Mouse (Mus musculus): ENCODE measurements at regions not wholly inside any gene's neighbourhood (a gene's known extent, or its start where the extent isn't known, plus 50 kb on each side); places are given as distances from the start of the nearest gene placed in this dataset.
A peak's percentile ranks its signal among the peaks of the same experiment; 100 is the strongest.

GRCm38 (mm10) chr11:19659511-19659910, 264.7 kb upstream of the Spred2 start:
- no peak for DNase-seq (ENCODE audit: low read depth, low spot score)

GRCm38 (mm10) chr11:19666732-19667131, 257.4 kb upstream of the Spred2 start:
- no peak for DNase-seq (ENCODE audit: low read depth, low spot score)

- DNase-seq (ENCODE audit: low read depth, low spot score), result no peak
These were observed 253.2 kb upstream of the Spred2 start for GRCm38 (mm10) chr11:19670853-19671530.

- DNase-seq (ENCODE audit: low read depth, low spot score), result no peak
These were observed 251.2 kb upstream of the Spred2 start for GRCm38 (mm10) chr11:19673012-19673411.

- no peak for DNase-seq (ENCODE audit: low read depth, low spot score)
These were observed 247.7 kb upstream of the Spred2 start for GRCm38 (mm10) chr11:19676514-19676913.

GRCm38 (mm10) chr11:19679041-19679440, 245.1 kb upstream of the Spred2 start:
- no peak for DNase-seq (ENCODE audit: low read depth, low spot score)

- DNase-seq (ENCODE audit: low read depth, low spot score), result no peak
These were observed 244.5 kb upstream of the Spred2 start for GRCm38 (mm10) chr11:19679669-19680068.

GRCm38 (mm10) chr11:19701198-19701597, 223.0 kb upstream of the Spred2 start:
- no peak for DNase-seq (ENCODE audit: low read depth, low spot score)

GRCm38 (mm10) chr11:19708821-19709220, 215.4 kb upstream of the Spred2 start:
- DNase-seq (ENCODE audit: low read depth, low spot score), result no peak

- no peak for DNase-seq (ENCODE audit: low read depth, low spot score)
These were observed 214.8 kb upstream of the Spred2 start for GRCm38 (mm10) chr11:19709337-19709736.

- no peak for DNase-seq (ENCODE audit: low read depth, low spot score)
These were observed 211.1 kb upstream of the Spred2 start for GRCm38 (mm10) chr11:19713091-19713490.

GRCm38 (mm10) chr11:19713597-19713996, 210.6 kb upstream of the Spred2 start:
- peak; percentile 15 for DNase-seq (ENCODE audit: low read depth, low spot score)

GRCm38 (mm10) chr11:19714211-19714610, 210.0 kb upstream of the Spred2 start:
- peak; percentile 15 for DNase-seq (ENCODE audit: low read depth, low spot score)

- DNase-seq (ENCODE audit: low read depth, low spot score), result no peak
These were observed 209.1 kb upstream of the Spred2 start for GRCm38 (mm10) chr11:19714888-19715595.

- no peak for DNase-seq (ENCODE audit: low read depth, low spot score)
These were observed 206.0 kb upstream of the Spred2 start for GRCm38 (mm10) chr11:19718165-19718564.

GRCm38 (mm10) chr11:19729031-19729430, 195.1 kb upstream of the Spred2 start:
- no peak for DNase-seq (ENCODE audit: low read depth, low spot score)

GRCm38 (mm10) chr11:19730747-19731146, 193.4 kb upstream of the Spred2 start:
- no peak for DNase-seq (ENCODE audit: low read depth, low spot score)

- no peak for DNase-seq (ENCODE audit: low read depth, low spot score)
These were observed 188.1 kb upstream of the Spred2 start for GRCm38 (mm10) chr11:19736076-19736475.

GRCm38 (mm10) chr11:19736926-19737325, 187.2 kb upstream of the Spred2 start:
- DNase-seq (ENCODE audit: low read depth, low spot score), result no peak

- DNase-seq (ENCODE audit: low read depth, low spot score), result no peak
These were observed 186.8 kb upstream of the Spred2 start for GRCm38 (mm10) chr11:19737331-19737730.

- DNase-seq (ENCODE audit: low read depth, low spot score), result no peak
These were observed 186.4 kb upstream of the Spred2 start for GRCm38 (mm10) chr11:19737807-19738206.

- no peak for DNase-seq (ENCODE audit: low read depth, low spot score)
These were observed 184.5 kb upstream of the Spred2 start for GRCm38 (mm10) chr11:19739527-19740151.

- no peak for DNase-seq (ENCODE audit: low read depth, low spot score)
These were observed 183.6 kb upstream of the Spred2 start for GRCm38 (mm10) chr11:19740562-19740961.

All from R1 (cell line).